Mouse (Mus musculus): Measurements from ENCODE around the gene Slc6a15. TPM values are rescaled to one million over a fixed set of nuclear protein-coding genes. Genes with fewer than 3 reads are reported as not detected.

Gene Slc6a15
- total and polyA plus RNA-seq, 2 experiments from 2014 or later, result 89.2 to 95.0 TPM

DNA sequence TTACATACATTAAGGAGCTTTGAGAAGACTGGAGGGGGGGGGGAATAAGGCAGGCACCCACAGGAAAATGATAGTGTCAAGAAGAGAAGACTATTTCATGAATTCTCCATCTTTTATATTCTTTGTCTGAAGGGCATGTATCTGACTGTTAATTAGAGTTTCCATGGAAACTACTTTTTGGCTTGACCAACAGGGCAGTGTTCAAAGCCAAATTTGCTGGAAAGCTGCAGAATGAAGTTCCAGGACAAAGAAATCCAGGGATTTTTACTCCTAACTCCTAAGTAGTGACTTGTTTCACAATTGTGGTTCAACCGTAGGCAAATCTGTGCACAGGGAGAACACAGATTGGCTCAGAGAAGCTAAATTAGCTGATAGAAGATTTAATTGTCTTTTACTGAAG, 90.3 kb downstream of the Slc6a15 start:
- H3K36me3 ChIP-seq (ENCODE audit: insufficient read depth), result no peaks in the 10 kb centered on the region
- H3K9ac ChIP-seq, result no peak overlapping the region
- TF ChIP-seq CTCF (IDR thresholded peaks at IDR 0.05; ENCODE audit: low read depth), result no peak
- WGBS, result 18% methylated on average over 1 of the region's 1 CpGs
- H3K27ac ChIP-seq (ENCODE audit: low read depth, low read length), result no peak overlapping the region
- H3K4me2 ChIP-seq (ENCODE audit: low read depth), result no peak overlapping the region
- H3K4me1 ChIP-seq (ENCODE audit: insufficient read depth), result no peaks in the 10 kb centered on the region
- no peak overlapping the region for H3K4me3 ChIP-seq (ENCODE audit: low read depth, low read length)
- H3K9me3 ChIP-seq (ENCODE audit: low read length), result no peaks in the 10 kb centered on the region
- peak; percentile 32; the same call in 1 of the 2 replicates for ATAC-seq
- peak; percentile 37 for DNase-seq
- H3K27me3 ChIP-seq (ENCODE audit: insufficient read depth, low read length), result no peaks in the 10 kb centered on the region

Other genes starting within 250 kb of the Slc6a15 start
- 2.2 and 2.5 TPM in 2 replicates for gene Lrriq1, start 131.5 kb upstream of the Slc6a15 start, total RNA-seq (2014; rRNA removed)
- 1.7 and 4.7 TPM in 2 replicates for gene Lrriq1, start 131.5 kb upstream of the Slc6a15 start, polyA plus RNA-seq (2015; fragmentation: Nextera tagmentation; extraction: Ambion mirVana)